Mouse (Mus musculus) bone marrow, adult 2 months (tissue): ENCODE measurements around the gene Evpl.

Source experiments
- CTCF ChIP-seq: fragments of 200-500 bp; IDR thresholded peaks from 2 replicates; pipeline ENCODE4 v1.5.1; 2011; ENCODE audit warnings: low read length, control low read depth; ENCODE audit not compliant: control insufficient read depth, insufficient read depth
- POLR2A ChIP-seq: fragments of 200-500 bp; IDR thresholded peaks from 2 replicates; pipeline ENCODE4 v1.6.1; 2011; ENCODE audit warnings: low read depth, mild to moderate bottlenecking, control low read depth, low read length, borderline replicate concordance; ENCODE audit not compliant: control insufficient read depth

- no peak for TF ChIP-seq POLR2A
- peak; percentile 45; the same call in 1 of the 2 replicates for TF ChIP-seq CTCF
Observed at GRCm38 (mm10) chr11:116215181-116215580, 22.7 kb downstream of the Evpl start.
